Comparison of ENCODE assay signal across 8 mouse cellular contexts in the genomic region with DNA sequence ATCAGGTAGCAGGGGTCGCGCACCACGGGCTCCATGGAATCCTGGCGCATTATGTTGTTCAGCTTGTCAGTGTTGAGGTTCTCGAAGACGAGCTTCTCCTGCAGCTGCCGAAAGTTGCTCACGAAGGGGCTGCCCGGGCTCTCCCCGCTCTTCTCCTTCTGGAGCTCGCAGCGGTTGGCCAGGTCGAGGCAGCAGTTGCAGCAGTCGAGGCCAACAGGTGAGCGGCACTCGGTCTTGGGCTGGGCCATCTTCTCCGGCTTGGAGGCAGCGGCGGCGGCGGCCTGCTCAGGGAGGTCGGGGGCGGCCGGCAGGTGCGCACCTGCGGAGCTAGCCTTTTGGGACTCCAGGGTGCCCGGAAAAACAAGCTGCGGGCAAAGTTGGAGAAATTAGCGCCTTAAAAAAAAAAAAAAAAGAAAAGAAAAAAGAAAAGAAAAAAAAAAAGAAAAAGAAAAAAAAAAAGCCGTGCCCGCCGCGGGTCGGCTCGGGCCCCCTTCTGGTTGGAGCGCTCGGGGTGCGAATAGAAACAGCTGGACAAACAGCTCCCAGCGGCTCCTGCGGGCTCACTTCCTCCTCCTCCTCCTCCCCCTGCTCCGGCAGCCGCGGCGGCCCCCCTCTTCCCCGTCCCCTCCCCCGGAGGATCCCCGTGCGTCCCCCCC. TPM values are rescaled to one million over a fixed set of nuclear protein-coding genes. Genes with fewer than 3 reads are reported as not detected.
DNase-seq lines count a peak whose midpoint lies in the region; ATAC-seq lines count a peak whose summit lies in the region.

No protein-coding gene starts in this region.

- ATAC-seq in heart, embryonic 14.5 days (ENCODE audit: insufficient number of reproducible peaks, insufficient read depth, low FRiP score, low read depth): no peak; the same call in 1 of the 2 replicates
- peak; percentile 41 for ATAC-seq in midbrain, embryonic 12.5 days (ENCODE audit: low FRiP score, low read depth)

- H3K36me3 ChIP-seq in heart, embryonic 14.5 days (ENCODE audit: control insufficient read depth, insufficient read depth, low read length): 0 out of 2 replicates have a peak, but pooled peaks cover 7% of the 10 kb centered on the region
- H3K36me3 ChIP-seq in limb, embryonic 10.5 days: no peaks in the 10 kb centered on the region
- no peaks in the 10 kb centered on the region for H3K36me3 ChIP-seq in midbrain, embryonic 12.5 days

- H3K9me3 ChIP-seq in heart, embryonic 14.5 days (ENCODE audit: control insufficient read depth, low read length): no peaks in the 10 kb centered on the region
- peaks cover 4% of the 10 kb centered on the region; the same call in 1 of the 2 replicates for H3K9me3 ChIP-seq in limb, embryonic 10.5 days (replicated peaks)
- no peaks in the 10 kb centered on the region for H3K9me3 ChIP-seq in midbrain, embryonic 12.5 days

- peak overlapping the region; percentile 54 to 69 for H3K4me3 ChIP-seq in heart, embryonic 14.5 days (ENCODE audit: control insufficient read depth in 1 of 2, insufficient read depth in 1 of 2, low read depth in 1 of 2, low read length in 2 of 2)
- H3K4me3 ChIP-seq in limb, embryonic 10.5 days: peak overlapping the region; percentile 58
- peak overlapping the region; percentile 55 for H3K4me3 ChIP-seq in midbrain, embryonic 12.5 days

- peak overlapping the region in 1 of 2 experiments; percentile 80; a peak in 1 of 4 replicates for H3K27ac ChIP-seq in heart, embryonic 14.5 days (replicated peaks in 1 of 2; ENCODE audit: control insufficient read depth in 1 of 2, insufficient read depth in 1 of 2, low read depth in 2 of 2, low read length in 2 of 2)
- 0 out of 2 replicates have a peak overlapping the region, but pooled peaks have one; percentile 42 for H3K27ac ChIP-seq in limb, embryonic 10.5 days
- no peak overlapping the region for H3K27ac ChIP-seq in midbrain, embryonic 12.5 days (replicated peaks)

- peak; percentile 17 for DNase-seq in embryo, embryonic 10.5 days (ENCODE audit: low spot score)
- DNase-seq in embryo, embryonic 11 days: no peak
- DNase-seq in R1 (ENCODE audit: low read depth, low spot score): peak; percentile 10
- DNase-seq in limb, embryonic 10.5 days (ENCODE audit: low spot score): peak; percentile 42
- DNase-seq in thymus, postnatal 10 days (ENCODE audit: low spot score in 2 of 2): peak; percentile 2 to 8
- DNase-seq in left cerebral cortex, postnatal 25 days (ENCODE audit: low spot score in 2 of 2): no peak

- 23% methylated on average over 39 of the region's 48 CpGs for WGBS in heart, embryonic 14.5 days
- 14% methylated on average over 40 of the region's 48 CpGs for WGBS in limb, embryonic 10.5 days
- WGBS in midbrain, embryonic 12.5 days: 26% methylated on average over 33 of the region's 48 CpGs

- H3K4me2 ChIP-seq in heart, embryonic 14.5 days (ENCODE audit: low read length): peak overlapping the region; percentile 71
- peak overlapping the region; percentile 69 for H3K4me2 ChIP-seq in midbrain, embryonic 12.5 days (replicated peaks)

- intact Hi-C loops in left cerebral cortex, postnatal 25 days (cut with DNase I): loop anchor here (2.0 kb wide), 1 partner anchor 56 kb away; no protein-coding TSS in a partner anchor

- peak overlapping the region; percentile 72 for H3K9ac ChIP-seq in heart, embryonic 14.5 days (ENCODE audit: low read length)
- H3K9ac ChIP-seq in midbrain, embryonic 12.5 days (replicated peaks): peak overlapping the region; percentile 50

- no peaks in the 10 kb centered on the region for H3K27me3 ChIP-seq in heart, embryonic 14.5 days (ENCODE audit: control insufficient read depth, insufficient read depth, low read length)
- H3K27me3 ChIP-seq in limb, embryonic 10.5 days (ENCODE audit: low read depth, poor library complexity, severe bottlenecking): peaks cover 98% of the 10 kb centered on the region
- peaks cover 61% of the 10 kb centered on the region for H3K27me3 ChIP-seq in midbrain, embryonic 12.5 days

- H3K4me1 ChIP-seq in heart, embryonic 14.5 days (ENCODE audit: control insufficient read depth in 2 of 2, insufficient read depth in 2 of 2, low read length in 2 of 2): no peaks in the 10 kb centered on the region
- H3K4me1 ChIP-seq in limb, embryonic 10.5 days: peaks cover 10% of the 10 kb centered on the region
- 0 out of 2 replicates have a peak, but pooled peaks cover 3% of the 10 kb centered on the region for H3K4me1 ChIP-seq in midbrain, embryonic 12.5 days

RNA-seq across cellular contexts. Expression of a gene that starts 2.1 kb away (rescaled TPM):
- 209 and 227 TPM in 2 replicates for polyA plus RNA-seq in heart, embryonic 14.5 days (2014; fragmentation: Nextera tagmentation; extraction: Ambion mirVana)
- 90.3 and 109 TPM in 2 replicates for polyA plus RNA-seq in limb, embryonic 10.5 days (2016; fragmentation: Nextera tagmentation; extraction: Ambion mirVana)
- polyA plus RNA-seq in midbrain, embryonic 12.5 days (2016; fragmentation: Nextera tagmentation; extraction: Ambion mirVana): 130 and 133 TPM in 2 replicates
- total RNA-seq in left cerebral cortex, postnatal 25 days (2021): 100 to 1,000 TPM; 113 to 134 TPM

Comparison
In these comparisons a context has a peak if more than half of its experiments do, and no peak if none do; other contexts are left out.
1. DNase-seq: peak in embryo, embryonic 10.5 days (single experiment), R1 (single experiment), limb, embryonic 10.5 days (single experiment) and thymus, postnatal 10 days (2 of 2); none in embryo, embryonic 11 days (single experiment) and left cerebral cortex, postnatal 25 days (0 of 2).
2. Peak in every context shown above with its lines, with median percentiles within 50 percentile points of each other: H3K4me3 ChIP-seq.